Mouse (Mus musculus): ENCODE measurements around the gene Pde10a. TPM values are rescaled to one million over a fixed set of nuclear protein-coding genes. Genes with fewer than 3 reads are reported as not detected.

Pde10a gene
- total and polyA plus RNA-seq, 2 experiments from 2014 or later, result 1.5 to 3.0 TPM

DNA sequence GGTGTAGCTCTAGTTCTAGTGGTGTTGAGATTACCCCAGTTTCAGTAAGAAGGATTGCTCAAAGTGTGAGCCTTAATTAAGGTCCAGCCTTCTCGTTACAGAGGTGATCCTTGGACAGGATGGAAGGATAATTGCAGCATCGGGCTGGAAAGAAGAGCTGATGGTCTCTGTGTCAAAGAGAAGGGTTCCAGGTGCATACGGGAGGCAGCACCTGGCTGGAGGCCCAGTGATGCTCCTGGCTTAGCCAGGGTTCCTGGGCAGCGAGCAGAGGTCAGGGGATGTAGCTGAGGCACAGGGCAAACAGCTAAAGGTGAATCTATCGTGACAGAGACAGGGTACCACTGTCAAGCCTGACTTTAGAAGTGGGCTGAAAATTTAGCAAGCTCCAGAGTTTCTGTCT is 290.7 kb downstream of the Pde10a start:
- H3K36me3 ChIP-seq (replicated peaks; ENCODE audit: control insufficient read depth, insufficient read depth, low read length), result no peaks in the 10 kb centered on the region
- H3K4me2 ChIP-seq (ENCODE audit: low read depth, low read length), result no peak overlapping the region
- H3K27me3 ChIP-seq (ENCODE audit: control insufficient read depth, insufficient read depth, low read length), result peaks cover 5% of the 10 kb centered on the region; the same call in 1 of the 2 replicates
- H3K27ac ChIP-seq (ENCODE audit: low read depth), result no peak overlapping the region
- 71% methylated on average over 5 of the region's 5 CpGs for WGBS
- H3K4me1 ChIP-seq (ENCODE audit: control insufficient read depth, insufficient read depth), result peaks cover 16% of the 10 kb centered on the region
- no peaks in the 10 kb centered on the region for H3K9me3 ChIP-seq (replicated peaks; ENCODE audit: control insufficient read depth, low read length)
- H3K4me3 ChIP-seq (ENCODE audit: low read depth, low read length), result no peak overlapping the region
- H3K9ac ChIP-seq (replicated peaks; ENCODE audit: low read depth, low read length), result no peak overlapping the region
- DNase-seq (ENCODE audit: low spot score) (no peak), ATAC-seq (ENCODE audit: insufficient read depth, low read depth) (no peak)
- no peak for TF ChIP-seq EP300 (IDR thresholded peaks at IDR 0.05; ENCODE audit: low read depth)
- no peak for TF ChIP-seq CTCF (IDR thresholded peaks at IDR 0.05; ENCODE audit: low read depth)

DNA sequence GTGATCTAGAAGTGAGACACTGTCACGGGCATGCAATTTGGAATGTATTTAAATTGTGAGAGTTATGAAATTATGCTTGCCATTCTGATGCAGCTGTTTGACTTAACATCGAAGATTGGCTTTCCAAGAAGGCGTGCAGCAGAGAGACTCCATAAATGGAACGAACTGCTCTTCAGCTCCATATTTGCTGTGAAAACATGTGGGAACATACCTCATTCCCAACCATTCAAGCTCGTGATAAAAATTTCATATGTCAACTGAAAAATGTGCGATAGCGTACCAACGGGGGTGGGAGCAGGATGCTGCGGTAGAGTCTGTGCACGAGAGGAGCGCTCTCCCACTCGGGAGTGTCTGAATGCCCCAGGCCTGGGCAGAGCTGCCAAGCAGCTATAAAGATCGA is 293.5 kb downstream of the Pde10a start:
- ATAC-seq (ENCODE audit: insufficient read depth, low read depth), result no peak
- TF ChIP-seq CTCF (IDR thresholded peaks at IDR 0.05; ENCODE audit: low read depth) (no peak), EP300 (IDR thresholded peaks at IDR 0.05; ENCODE audit: low read depth) (no peak)
- H3K4me3 ChIP-seq (ENCODE audit: low read depth, low read length), result no peak overlapping the region
- no peak overlapping the region for H3K4me2 ChIP-seq (ENCODE audit: low read depth, low read length)
- no peak for DNase-seq (ENCODE audit: low spot score)
- no peaks in the 10 kb centered on the region for H3K9me3 ChIP-seq (replicated peaks; ENCODE audit: control insufficient read depth, low read length)
- H3K36me3 ChIP-seq (replicated peaks; ENCODE audit: control insufficient read depth, insufficient read depth, low read length), result no peaks in the 10 kb centered on the region
- 76% methylated on average over 13 of the region's 13 CpGs for WGBS
- H3K27ac ChIP-seq (ENCODE audit: low read depth), result no peak overlapping the region
- H3K4me1 ChIP-seq (ENCODE audit: control insufficient read depth, insufficient read depth), result peaks cover 6% of the 10 kb centered on the region; the same call in 1 of the 2 replicates
- H3K27me3 ChIP-seq (ENCODE audit: control insufficient read depth, insufficient read depth, low read length), result no peaks in the 10 kb centered on the region
- no peak overlapping the region for H3K9ac ChIP-seq (replicated peaks; ENCODE audit: low read depth, low read length)

- H3K4me1 ChIP-seq (ENCODE audit: control insufficient read depth, insufficient read depth), result no peaks in the 10 kb centered on the region
- 69% methylated on average over 7 of the region's 7 CpGs for WGBS
- ATAC-seq (ENCODE audit: insufficient read depth, low read depth) (no peak), DNase-seq (ENCODE audit: low spot score) (no peak)
- H3K9me3 ChIP-seq (replicated peaks; ENCODE audit: control insufficient read depth, low read length), result no peaks in the 10 kb centered on the region
- H3K27me3 ChIP-seq (ENCODE audit: control insufficient read depth, insufficient read depth, low read length), result no peaks in the 10 kb centered on the region
- TF ChIP-seq EP300 (IDR thresholded peaks at IDR 0.05; ENCODE audit: low read depth) (no peak), CTCF (IDR thresholded peaks at IDR 0.05; ENCODE audit: low read depth) (no peak)
- H3K36me3 ChIP-seq (replicated peaks; ENCODE audit: control insufficient read depth, insufficient read depth, low read length), result no peaks in the 10 kb centered on the region
- no peak overlapping the region for H3K9ac ChIP-seq (replicated peaks; ENCODE audit: low read depth, low read length)
- H3K4me2 ChIP-seq (ENCODE audit: low read depth, low read length), result no peak overlapping the region
- no peak overlapping the region for H3K27ac ChIP-seq (ENCODE audit: low read depth)
- H3K4me3 ChIP-seq (ENCODE audit: low read depth, low read length), result no peak overlapping the region
Measured at GRCm38 (mm10) chr17:8823548-8823947, 298.4 kb downstream of the Pde10a start.

DNA sequence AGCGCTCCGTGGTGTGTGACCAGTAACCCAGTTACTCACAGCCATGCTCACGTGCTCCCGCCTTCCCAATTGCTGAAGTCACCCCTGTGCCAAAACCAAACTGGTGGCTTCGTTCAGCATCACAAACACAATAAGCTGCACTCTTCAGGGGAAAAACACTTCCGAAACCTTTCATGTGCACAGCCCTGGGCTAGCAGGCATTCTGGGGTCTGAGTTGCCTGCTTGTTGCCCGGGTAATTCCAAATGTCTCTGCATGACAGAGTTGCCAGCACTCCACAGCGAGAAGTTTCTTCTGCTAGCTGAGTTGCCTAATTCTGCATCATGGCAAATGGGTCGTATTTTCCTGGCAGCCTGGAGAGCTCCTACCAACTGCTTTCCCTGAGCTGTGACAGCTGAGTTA is 302.0 kb downstream of the Pde10a start:
- Histone ChIP-seq H3K9me3 (replicated peaks; ENCODE audit: control insufficient read depth, low read length) (no peaks in the 10 kb centered on the region), H3K27ac (ENCODE audit: low read depth) (no peak overlapping the region), H3K36me3 (replicated peaks; ENCODE audit: control insufficient read depth, insufficient read depth, low read length) (no peaks in the 10 kb centered on the region), H3K27me3 (ENCODE audit: control insufficient read depth, insufficient read depth, low read length) (no peaks in the 10 kb centered on the region), H3K4me2 (ENCODE audit: low read depth, low read length) (no peak overlapping the region), H3K9ac (replicated peaks; ENCODE audit: low read depth, low read length) (no peak overlapping the region), H3K4me3 (ENCODE audit: low read depth, low read length) (no peak overlapping the region), H3K4me1 (ENCODE audit: control insufficient read depth, insufficient read depth) (no peaks in the 10 kb centered on the region)
- TF ChIP-seq CTCF (IDR thresholded peaks at IDR 0.05; ENCODE audit: low read depth), result no peak
- TF ChIP-seq EP300 (IDR thresholded peaks at IDR 0.05; ENCODE audit: low read depth), result no peak
- 78% methylated on average over 9 of the region's 9 CpGs for WGBS
- no peak for DNase-seq (ENCODE audit: low spot score)
- no peak for ATAC-seq (ENCODE audit: insufficient read depth, low read depth)

DNA sequence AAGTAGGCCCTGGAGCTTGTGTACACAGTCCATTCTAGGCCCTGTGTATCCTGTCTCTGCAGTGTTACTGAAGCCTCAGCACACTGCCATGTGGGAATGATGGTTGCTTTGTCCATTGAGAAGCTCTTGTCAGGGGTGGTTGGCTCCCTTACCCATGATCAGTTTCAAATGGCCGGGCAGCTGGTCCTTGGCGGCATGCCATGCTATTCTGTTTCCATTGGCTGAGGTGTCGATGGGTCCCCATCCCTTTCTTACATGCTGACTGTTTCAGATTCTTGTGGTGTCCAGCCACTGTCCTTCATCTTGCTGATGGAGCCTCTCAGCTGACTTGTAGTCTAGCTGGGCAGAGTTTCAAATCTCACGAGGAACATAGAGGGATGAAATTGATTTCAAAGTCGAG is 305.8 kb downstream of the Pde10a start:
- ATAC-seq (ENCODE audit: insufficient read depth, low read depth) (no peak), DNase-seq (ENCODE audit: low spot score) (no peak)
- no peaks in the 10 kb centered on the region for H3K27me3 ChIP-seq (ENCODE audit: control insufficient read depth, insufficient read depth, low read length)
- no peak for TF ChIP-seq EP300 (IDR thresholded peaks at IDR 0.05; ENCODE audit: low read depth)
- no peak for TF ChIP-seq CTCF (IDR thresholded peaks at IDR 0.05; ENCODE audit: low read depth)
- no peak overlapping the region for H3K4me2 ChIP-seq (ENCODE audit: low read depth, low read length)
- no peak overlapping the region for H3K27ac ChIP-seq (ENCODE audit: low read depth)
- H3K4me1 ChIP-seq (ENCODE audit: control insufficient read depth, insufficient read depth), result no peaks in the 10 kb centered on the region
- no peak overlapping the region for H3K4me3 ChIP-seq (ENCODE audit: low read depth, low read length)
- no peaks in the 10 kb centered on the region for H3K9me3 ChIP-seq (replicated peaks; ENCODE audit: control insufficient read depth, low read length)
- no peaks in the 10 kb centered on the region for H3K36me3 ChIP-seq (replicated peaks; ENCODE audit: control insufficient read depth, insufficient read depth, low read length)
- WGBS, result 59% methylated on average over 5 of the region's 5 CpGs
- H3K9ac ChIP-seq (replicated peaks; ENCODE audit: low read depth, low read length), result no peak overlapping the region

DNA sequence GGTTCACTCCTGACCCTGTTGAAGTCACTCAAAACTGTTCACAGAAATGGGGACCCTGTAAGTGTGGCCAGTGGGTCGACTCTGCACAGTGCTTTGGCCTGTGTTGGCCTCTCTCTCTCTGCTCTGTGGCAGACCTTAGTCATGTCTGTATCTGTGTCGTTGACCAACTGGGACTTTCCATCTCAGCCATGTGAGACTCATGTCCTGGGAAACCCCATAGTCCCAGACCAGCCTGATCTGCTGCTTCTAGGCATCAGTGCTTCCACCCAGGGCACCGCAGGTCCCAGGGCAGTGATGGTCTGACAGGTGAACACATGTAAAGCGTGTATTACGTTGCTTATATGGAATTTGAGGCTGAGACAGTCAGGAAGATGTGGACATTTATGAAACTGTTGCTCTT is 311.1 kb downstream of the Pde10a start:
- H3K9ac ChIP-seq (replicated peaks; ENCODE audit: low read depth, low read length), result no peak overlapping the region
- TF ChIP-seq CTCF (IDR thresholded peaks at IDR 0.05; ENCODE audit: low read depth), result no peak
- TF ChIP-seq EP300 (IDR thresholded peaks at IDR 0.05; ENCODE audit: low read depth), result no peak
- H3K9me3 ChIP-seq (replicated peaks; ENCODE audit: control insufficient read depth, low read length), result no peaks in the 10 kb centered on the region
- no peaks in the 10 kb centered on the region for H3K4me1 ChIP-seq (ENCODE audit: control insufficient read depth, insufficient read depth)
- H3K27ac ChIP-seq (ENCODE audit: low read depth), result no peak overlapping the region
- DNase-seq (ENCODE audit: low spot score), result no peak
- no peaks in the 10 kb centered on the region for H3K36me3 ChIP-seq (replicated peaks; ENCODE audit: control insufficient read depth, insufficient read depth, low read length)
- H3K4me2 ChIP-seq (ENCODE audit: low read depth, low read length), result no peak overlapping the region
- WGBS, result 84% methylated on average over 5 of the region's 5 CpGs
- H3K27me3 ChIP-seq (ENCODE audit: control insufficient read depth, insufficient read depth, low read length), result no peaks in the 10 kb centered on the region
- H3K4me3 ChIP-seq (ENCODE audit: low read depth, low read length), result no peak overlapping the region
- ATAC-seq (ENCODE audit: insufficient read depth, low read depth), result no peak

All from heart, postnatal 0 days (tissue).